Mouse (Mus musculus): ENCODE data around the gene Bach2.

Bach2 gene

GRCm38 (mm10) chr4:32486654-32487398, 248.2 kb downstream of the Bach2 start:
- DNase-seq (ENCODE audit: low spot score in 2 of 2), result no peak

DNA sequence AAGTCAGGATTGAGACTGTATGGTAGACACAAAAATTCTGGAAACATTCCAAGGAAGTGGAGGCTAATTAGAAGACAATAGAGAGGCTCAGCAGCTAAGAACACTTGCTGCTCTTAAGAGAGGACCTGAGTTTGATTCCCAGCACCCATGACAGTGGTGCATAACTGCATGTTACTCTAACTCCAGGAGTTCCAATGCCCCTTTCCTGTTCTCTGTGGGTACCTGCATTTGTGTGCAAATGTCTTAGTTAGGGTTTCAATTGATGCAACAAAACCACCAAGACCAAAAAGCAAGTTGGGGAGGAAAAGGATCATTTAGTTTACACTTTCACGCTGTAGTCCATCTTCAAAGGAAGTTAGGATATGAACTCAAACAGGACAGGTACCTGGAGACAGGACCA, 250.6 kb downstream of the Bach2 start:
- DNase-seq (ENCODE audit: low spot score in 2 of 2), result no peak

DNA sequence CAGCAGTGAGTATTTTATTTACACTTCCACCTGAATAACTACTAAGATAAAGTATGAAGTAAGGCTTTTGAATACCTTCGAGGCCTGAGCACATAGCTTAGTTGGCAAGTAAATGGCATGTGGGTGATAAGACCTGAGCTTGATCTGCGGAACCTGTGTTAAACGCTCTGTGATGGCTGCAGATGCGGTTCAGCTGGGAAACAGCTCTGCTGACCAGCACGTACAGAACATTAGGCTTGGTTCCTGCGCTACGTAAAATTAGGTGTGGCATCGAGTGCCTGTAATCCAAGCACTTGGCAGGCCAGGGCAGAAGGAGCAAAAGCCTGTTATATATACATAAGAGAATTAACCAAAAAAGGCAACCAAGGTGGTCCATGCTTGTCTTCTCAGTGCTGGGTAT, 252.6 kb downstream of the Bach2 start:
- no peak for DNase-seq (ENCODE audit: low spot score in 2 of 2)

- no peak for DNase-seq (ENCODE audit: low spot score in 2 of 2)
Observed at GRCm38 (mm10) chr4:32492834-32493233, 254.2 kb downstream of the Bach2 start.

DNA sequence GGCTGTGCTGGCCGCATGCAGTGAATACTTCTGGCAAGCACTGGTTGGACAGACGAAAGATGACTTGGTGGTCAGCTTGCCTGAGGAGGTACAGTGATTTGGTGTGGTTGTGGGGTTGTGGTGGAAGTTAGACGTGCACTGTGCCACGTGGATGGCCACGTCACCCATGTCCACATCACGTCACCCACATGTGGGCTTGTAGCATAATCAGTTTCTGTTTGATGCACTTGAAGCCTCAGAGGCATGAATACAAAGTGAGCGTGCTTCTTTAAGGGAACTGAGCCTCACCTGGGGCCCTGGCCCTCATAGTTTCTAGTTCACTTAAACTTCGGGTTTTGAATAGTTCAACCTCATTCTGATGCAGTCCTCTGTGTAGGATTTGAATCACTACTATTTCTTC, 263.2 kb downstream of the Bach2 start:
- DNase-seq (ENCODE audit: low spot score in 2 of 2), result no peak

DNA sequence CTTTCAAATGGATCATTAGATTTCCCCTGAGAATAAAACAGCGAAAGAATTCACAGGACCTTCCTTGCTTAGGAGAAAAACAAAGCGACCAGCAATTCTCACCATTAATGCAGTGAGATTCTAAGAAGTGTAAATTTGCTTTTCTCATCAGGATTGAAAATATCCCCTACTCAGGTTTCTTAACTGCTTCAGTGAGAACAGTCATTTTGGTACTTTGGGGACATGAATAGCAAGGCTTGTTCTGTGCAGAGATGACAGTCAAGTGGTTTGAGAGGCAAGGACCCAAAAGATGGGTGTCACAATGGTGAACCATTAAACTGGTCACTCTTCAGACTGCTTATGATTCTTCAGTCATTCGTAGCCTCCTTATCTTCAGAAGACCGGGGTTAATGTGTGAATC, 263.6 kb downstream of the Bach2 start:
- no peak for DNase-seq (ENCODE audit: low spot score in 2 of 2)

- DNase-seq (ENCODE audit: low spot score in 2 of 2), result no peak
Observed at GRCm38 (mm10) chr4:32504236-32504635, 265.6 kb downstream of the Bach2 start.

DNA sequence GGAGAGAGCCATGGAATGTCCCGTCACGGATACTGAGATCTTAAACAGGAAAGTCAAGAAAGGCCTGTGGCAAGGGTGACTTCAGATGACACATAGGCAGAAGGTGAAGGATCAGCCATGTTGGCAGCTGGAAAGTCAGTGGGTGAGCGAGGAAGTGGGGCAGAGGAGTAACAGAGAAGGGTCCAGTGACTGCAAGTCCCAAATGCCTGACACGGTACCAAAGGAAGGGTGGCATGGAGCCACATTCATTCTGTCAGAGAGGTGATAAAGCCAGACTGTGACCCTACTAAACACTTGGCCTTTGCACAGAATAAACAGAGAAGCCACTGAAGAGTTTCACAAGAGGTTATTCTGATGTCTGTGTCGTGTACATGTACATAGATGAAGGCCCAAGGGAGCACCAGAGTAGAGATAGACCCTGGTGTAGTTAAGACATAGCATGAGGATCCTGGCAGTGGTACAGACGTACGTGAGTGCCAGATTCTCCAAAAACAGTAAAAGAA, 267.8 kb downstream of the Bach2 start:
- DNase-seq (ENCODE audit: low spot score in 2 of 2), result no peak

DNA sequence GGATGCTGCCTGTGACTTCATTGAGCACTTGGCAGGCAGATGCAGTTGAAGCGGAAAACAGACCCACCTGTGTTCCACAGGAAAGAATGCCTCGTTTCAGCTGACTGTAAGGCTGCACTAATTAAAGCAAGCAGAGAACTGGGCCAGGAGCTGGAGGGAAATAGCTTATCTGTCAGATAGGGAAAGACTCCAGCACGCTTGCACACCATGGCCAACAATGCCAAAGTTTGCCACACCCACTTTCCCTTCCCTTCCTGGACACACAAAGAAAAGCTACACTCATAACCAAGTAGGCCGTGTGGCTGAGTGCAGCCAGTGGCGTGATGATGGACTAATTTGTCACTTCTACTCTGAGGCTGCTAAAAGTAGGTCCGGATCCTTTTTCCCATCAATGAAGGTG, 268.4 kb downstream of the Bach2 start:
- peak in 1 of 2 experiments; percentile 39 for DNase-seq (ENCODE audit: low spot score in 2 of 2)

- no peak for DNase-seq (ENCODE audit: low spot score in 2 of 2)
Observed at GRCm38 (mm10) chr4:32508572-32508971, 270.0 kb downstream of the Bach2 start.

DNA sequence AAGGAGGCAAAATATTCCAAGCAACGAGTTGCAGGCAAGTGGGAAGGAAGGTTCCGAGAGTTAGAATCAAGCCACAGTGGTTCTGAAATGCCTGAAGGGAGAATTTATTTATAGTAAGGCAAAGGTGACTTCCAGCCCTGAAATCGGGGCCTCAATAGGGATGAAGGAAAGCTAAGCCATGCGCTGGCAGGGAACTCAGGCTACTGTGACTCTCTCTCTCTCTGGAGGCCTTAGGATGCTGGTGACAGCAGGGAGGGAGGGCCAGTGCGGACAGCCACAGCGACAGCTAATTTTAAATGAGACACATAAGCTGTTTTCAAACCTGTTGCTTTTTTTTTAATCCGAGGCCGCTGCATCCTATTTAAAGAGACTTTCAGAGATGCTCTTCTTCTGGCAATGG, 270.4 kb downstream of the Bach2 start:
- DNase-seq (ENCODE audit: low spot score in 2 of 2), result no peak

DNA sequence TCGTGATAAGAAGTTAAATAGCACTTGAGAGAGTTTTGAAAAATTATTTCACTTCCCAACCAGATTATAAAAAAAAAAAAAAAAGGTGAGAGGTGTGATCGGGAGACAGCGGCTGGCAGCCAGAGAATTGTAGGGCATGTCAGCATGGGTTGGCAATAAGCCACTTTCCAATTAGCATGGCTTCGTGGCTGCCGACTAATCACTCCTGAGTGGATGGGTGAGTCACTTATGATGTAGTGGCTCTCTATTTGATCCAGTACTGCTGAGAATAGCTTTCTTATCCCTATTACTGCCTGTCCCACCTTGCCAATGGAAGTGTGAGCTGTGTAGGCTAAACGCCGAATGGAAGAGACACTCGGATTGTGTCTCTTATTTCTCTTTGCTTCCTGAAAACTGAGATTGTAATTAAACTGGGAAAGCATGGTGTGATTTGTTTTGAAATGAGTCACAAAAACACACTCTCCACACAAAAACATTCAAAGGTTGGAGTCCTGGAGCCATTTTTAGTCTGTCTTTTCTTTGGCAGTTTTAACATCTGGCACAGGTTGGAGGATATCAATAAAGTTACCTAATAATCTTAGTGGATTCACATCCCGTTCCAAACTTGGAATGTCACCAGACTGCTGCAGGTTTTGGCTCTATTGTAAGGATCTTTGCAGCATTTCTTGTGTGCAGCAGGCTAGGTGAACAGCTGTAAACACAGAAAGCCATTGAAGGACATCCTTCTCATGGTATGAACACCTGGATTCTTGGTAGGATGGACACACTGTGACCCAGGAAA, 271.4 kb downstream of the Bach2 start:
- no peak for DNase-seq (ENCODE audit: low spot score in 2 of 2)

DNA sequence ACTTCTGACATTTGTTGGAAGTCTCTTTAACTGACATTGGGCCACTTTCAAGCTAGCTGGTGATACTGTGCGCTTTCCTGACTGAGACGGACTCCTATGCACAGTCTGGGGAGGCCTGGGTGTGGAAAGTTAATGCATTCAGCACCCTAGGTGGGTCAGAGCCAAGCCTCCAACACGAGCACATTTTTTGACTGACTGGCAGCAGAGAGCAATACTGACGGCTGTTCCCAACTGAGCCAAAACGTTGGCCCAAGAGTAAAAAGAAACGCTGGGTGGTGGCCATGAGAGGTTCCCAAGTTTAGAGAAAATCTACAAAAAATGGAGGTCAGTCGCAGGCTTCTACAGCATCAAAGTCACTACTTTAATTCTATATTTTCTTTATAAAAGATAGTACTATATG, 272.3 kb downstream of the Bach2 start:
- no peak for DNase-seq (ENCODE audit: low spot score in 2 of 2)

DNA sequence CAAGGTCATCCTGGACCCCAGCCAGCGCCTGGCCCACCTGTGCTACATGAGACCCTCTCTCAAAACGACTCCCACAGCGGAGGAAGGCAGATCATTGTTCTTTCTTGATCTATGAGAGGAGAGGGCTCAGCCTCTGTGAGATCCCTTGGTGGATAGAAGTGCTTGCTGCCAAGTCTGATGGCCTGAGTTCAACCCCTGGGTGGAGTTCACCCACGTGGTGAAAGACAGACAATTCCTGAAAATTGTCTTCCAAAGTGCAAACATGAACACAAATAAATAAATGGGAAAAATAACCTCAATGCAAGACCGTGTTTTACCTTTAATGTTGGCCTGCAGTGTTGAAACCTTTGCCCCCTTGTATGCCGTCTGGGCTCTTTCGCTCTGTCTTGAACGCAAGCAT, 277.5 kb downstream of the Bach2 start:
- DNase-seq (ENCODE audit: low spot score in 2 of 2), result no peak

DNA sequence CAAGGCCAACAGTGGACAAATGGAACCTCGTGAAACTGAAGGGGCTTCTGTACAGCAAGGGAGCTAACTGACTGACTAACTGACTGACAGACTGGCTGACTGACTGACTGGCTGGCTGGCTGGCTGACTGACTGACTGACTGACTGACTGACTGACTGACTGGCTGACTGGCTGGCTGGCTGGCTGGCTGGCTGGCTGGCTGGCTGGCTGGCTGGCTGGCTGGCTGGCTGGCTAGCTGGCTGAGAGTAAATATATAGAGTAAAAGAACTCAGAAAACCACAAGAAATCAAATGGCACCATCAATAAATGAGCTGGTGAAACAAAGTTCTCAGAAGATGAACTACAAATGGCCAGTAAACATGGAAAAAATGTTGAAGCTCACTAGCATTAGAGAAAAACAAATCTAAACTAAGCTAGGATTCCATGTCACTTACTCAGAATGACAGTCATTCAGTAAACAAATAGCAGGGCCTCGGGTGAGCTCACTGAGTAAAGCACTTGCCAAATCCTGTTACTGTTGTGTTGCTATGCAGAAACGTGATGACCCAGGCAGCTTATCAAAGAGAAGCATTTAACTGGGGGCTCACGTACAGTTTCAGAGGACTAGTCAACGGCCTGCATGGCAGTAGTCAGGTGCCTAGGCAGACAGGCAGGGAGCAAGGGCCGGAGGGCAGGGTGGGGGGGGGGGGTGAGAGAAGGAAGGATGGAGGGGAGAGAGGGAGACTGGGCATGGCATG, 280.4 kb downstream of the Bach2 start:
- DNase-seq (ENCODE audit: low spot score in 2 of 2), result no peak

DNA sequence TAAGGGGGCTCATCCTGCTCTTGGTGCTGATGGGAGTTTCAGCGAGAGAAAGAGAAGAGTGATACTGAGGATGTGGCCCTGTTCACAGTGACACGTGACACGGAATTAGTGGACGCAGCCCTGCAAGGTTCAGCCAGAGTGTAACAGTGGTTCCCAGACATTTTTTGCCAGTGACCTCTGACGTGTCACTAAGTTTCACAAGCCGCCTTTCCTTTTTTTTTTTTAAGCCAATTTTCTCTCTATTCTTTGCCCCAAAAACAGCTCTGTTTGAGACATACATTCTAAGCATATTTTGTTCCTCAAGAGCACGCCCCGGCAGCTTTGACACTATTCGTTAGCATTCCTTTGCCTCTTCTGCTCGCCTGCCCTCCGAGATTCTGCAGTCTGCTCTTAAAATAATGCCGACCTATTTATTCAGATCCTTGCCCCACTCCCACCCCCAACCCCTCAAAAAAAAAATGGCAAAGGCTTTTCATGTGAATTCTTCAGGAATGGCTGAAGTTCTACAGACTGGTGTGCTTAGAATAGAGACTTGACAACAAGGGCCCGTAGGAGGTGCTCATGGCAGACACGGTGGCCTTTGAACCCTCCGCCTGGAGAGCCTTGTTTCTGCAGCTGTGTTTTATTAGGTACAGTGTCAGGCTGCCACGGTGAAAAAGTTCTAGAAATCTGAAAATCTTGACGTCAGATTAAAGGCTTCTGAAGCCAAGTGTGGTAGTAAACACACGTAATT, 282.2 kb downstream of the Bach2 start:
- DNase-seq (ENCODE audit: low spot score in 2 of 2), result no peak

GRCm38 (mm10) chr4:32521361-32521740, 282.7 kb downstream of the Bach2 start:
- no peak for DNase-seq (ENCODE audit: low spot score in 2 of 2)

GRCm38 (mm10) chr4:32522013-32522412, 283.4 kb downstream of the Bach2 start:
- no peak for DNase-seq (ENCODE audit: low spot score in 2 of 2)

GRCm38 (mm10) chr4:32524282-32524681, 285.7 kb downstream of the Bach2 start:
- DNase-seq (ENCODE audit: low spot score in 2 of 2), result no peak

- no peak for DNase-seq (ENCODE audit: low spot score in 2 of 2)
Observed at GRCm38 (mm10) chr4:32525000-32525399, 286.4 kb downstream of the Bach2 start.

DNA sequence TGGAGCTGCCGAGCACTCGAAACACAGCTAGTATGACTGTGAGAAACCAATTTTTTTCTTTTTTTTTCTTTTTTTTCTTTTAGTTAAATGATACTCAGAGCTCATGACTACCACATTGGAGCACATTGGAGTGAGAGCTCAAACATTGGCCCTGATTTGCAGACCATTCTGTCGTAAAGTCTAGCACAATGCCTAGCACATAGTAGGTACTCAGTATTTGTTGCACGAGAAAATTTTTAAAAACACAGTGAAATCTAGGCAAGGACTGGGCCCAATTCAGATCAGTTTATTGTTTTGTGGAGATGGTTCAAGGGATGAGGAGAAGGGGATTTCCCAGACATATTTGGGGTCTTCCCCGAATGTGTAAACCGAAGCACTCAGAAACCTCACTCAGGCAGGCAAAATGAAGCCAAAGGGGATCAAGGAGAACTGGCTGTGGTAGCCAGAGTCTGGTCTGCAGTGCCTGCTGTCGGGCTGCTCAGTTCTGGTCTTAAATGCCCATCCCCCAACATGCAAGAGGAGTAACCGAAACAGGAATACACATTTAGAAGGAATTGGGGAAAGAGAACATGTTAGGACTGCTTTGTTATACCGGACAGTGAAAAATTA, 287.7 kb downstream of the Bach2 start:
- DNase-seq (ENCODE audit: low spot score in 2 of 2), result no peak

Measured in frontal cortex, postnatal 36 days (tissue).